Mouse (Mus musculus) layer of hippocampus, adult 2 months (tissue): Measurements from ENCODE around the gene Tango6. TPM values are rescaled to one million over a fixed set of nuclear protein-coding genes. Genes with fewer than 3 reads are reported as not detected.

ENCODE experiments used
- DNase-seq, 2 experiments: peaks; one replicate each; pipeline ENCODE4 v3.0.0; 2022; ENCODE audit warnings: low spot score in 2 of 2
- H3K27ac ChIP-seq: fragments of 200-600 bp; 2 replicates; pipeline ENCODE4 v1.8.1; 2022
- H3K4me3 ChIP-seq: fragments of 200-600 bp; 2 replicates; pipeline ENCODE4 v1.8.1; 2022; ENCODE audit warnings: mild to moderate bottlenecking
- CTCF ChIP-seq: fragments of 200-600 bp; conservative IDR thresholded peaks from 2 replicates; pipeline ENCODE4 v1.8.1; 2022; ENCODE audit warnings: antibody characterized with exemption, mild to moderate bottlenecking, moderate library complexity
- long read RNA-seq, 2 experiments: library from polyadenylated mRNA; stranded (forward); transcript quantifications; one replicate each; pipeline ENCODE4 v2.0.0; 2021; ENCODE audit warnings: borderline mapping rate in 2 of 2
- total RNA-seq, 2 experiments: library from RNA; stranded (reverse); gene quantifications; 2 replicates each; pipeline ENCODE4 v1.2.3; 2021

Tango6 gene
- 1 to 10 TPM; 6.7 to 6.9 TPM for total RNA-seq
- long read RNA-seq, experiment 1, full-length matches to known transcripts = 1 of 3 reads
- long read RNA-seq, experiment 1, partial matches to known transcripts = 2 of 3 reads
- long read RNA-seq, experiment 1, other reads (novel, unspliced or antisense) = 0 of 3 reads
- long read RNA-seq, experiment 2, full-length matches to known transcripts = 8 of 15 reads
- long read RNA-seq, experiment 2, partial matches to known transcripts = 4 of 15 reads
- long read RNA-seq, experiment 2, other reads (novel, unspliced or antisense) = 3 of 15 reads

DNA sequence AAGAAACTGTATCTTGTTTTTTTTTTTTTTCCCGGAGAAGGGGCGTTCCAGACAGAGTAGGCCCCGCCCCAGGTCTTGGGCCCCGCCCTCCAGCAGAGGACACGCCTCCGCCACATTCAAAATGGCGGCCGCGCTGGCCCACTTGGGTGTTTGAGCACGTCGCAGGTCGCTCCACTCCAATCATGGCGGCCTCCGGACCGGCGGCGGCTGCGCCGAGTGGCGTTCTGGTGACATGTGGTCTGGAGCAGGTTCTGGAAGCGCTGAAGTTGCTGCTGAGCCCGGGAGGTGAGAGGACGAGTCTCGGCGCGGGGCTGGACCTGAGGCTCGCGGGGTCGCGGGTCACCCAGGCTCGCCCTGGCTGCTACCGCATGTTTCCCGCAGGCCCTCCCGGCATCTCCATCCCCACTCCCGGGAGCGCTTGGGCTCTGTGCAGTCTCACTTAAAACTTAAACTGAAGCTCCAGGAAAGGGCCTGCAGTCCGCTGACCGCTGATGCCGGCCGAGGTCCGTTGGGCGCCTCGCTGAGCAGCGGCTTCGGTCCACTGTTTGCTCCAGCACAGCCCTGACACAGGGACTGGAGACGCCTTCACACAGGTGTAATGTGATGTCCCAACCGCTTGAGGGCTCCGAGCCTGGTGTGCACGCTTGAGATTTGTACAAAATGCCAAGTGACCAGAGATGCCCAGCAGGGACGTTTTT, at the start of gene Tango6:
TSS of gene Tango6 (plus strand) at position 98 of the 698 bp plus-strand sequence.
- DNase-seq = peak; percentile 91 to 93
- peak; percentile 88 for TF ChIP-seq CTCF
- Histone ChIP-seq H3K4me3 (peak within 1 kb of the TSS; percentile 93), H3K27ac (peak within 1 kb of the TSS; percentile 91)

DNA sequence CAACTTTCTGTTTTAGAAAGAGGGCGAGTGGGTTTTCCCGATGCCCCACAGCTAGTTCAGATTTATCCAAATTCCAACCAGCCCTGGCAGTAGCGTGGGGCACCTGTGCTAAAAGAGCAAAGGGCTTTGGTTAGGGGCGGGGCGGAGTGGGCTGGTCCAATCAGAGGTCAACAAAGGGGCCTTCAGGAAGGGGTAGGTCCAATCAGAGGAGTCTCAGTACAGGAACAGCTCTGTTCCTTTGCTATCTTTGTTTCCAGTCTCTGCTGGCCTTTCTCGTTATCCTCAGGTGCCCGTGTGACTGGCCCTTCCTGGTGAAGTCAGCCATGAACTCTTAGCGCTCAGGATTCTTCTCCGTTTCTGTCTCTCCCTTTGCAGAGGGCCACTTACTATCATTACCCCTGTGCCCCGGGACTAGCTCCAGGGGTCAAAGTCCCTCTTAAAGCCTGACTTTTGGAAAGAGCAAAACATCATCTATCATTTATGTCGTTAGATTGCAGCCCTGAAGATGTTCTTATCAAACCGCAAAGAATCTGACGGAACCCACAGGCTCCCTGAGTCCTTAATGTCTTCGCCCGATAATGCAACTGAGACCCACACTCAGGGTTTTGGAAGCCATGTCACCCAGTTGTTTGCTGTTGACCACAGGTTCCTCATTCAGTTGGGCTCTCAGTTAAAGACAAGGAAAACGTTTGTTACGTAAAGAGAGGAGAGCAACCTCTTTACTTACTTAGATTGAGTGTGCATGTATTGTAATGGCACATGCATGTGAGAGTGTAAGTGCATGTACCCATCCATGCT, 49.3 kb upstream of the Tango6 start:
- DNase-seq = no peak
- H3K4me3 ChIP-seq = no peak overlapping the region
- no peak overlapping the region for H3K27ac ChIP-seq
- TF ChIP-seq CTCF = no peak

DNA sequence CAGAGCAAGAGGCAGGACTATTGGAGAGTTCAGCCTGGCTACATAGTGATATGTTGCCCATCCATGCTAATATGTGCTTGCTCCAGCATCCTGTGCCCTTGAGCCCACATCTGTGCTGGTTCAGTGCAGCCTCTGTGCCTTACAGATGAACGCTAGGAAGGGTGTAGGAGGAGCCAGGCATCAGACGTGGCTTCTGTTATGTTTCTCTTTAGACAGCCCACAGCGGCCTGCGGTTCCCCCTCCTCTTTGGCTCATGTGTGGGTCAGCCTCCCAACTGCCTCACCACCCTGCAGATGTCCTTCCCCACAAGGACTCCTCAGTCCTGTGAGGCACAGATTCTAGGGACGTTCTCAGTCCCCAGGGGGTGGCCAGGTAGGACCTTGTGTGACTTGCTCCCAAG, 47.6 kb upstream of the Tango6 start:
- no peak for DNase-seq
- no peak overlapping the region for H3K4me3 ChIP-seq
- no peak overlapping the region for H3K27ac ChIP-seq
- no peak for TF ChIP-seq CTCF

DNA sequence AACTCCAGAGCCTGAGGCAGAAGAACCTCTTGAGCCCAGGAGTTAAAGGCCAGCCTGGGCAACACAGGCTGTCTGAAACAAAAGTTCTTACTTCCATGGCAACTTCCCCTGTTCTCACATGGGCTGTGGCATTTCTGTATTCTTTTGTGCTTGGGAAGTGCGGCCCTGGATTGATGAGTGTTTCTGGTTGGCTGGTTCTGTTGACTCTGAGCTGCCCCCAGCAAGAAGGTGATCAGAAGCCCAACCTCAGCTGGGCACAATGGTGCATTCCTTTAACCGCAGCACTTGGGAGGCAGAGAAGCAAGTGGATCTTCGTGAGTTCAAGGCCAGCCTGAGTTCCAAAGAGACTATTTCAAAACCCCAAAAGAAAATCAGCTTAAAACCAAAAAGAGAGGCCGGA, 45.4 kb upstream of the Tango6 start:
- Histone ChIP-seq H3K4me3 (no peak overlapping the region), H3K27ac (no peak overlapping the region)
- no peak for DNase-seq
- TF ChIP-seq CTCF = no peak

DNA sequence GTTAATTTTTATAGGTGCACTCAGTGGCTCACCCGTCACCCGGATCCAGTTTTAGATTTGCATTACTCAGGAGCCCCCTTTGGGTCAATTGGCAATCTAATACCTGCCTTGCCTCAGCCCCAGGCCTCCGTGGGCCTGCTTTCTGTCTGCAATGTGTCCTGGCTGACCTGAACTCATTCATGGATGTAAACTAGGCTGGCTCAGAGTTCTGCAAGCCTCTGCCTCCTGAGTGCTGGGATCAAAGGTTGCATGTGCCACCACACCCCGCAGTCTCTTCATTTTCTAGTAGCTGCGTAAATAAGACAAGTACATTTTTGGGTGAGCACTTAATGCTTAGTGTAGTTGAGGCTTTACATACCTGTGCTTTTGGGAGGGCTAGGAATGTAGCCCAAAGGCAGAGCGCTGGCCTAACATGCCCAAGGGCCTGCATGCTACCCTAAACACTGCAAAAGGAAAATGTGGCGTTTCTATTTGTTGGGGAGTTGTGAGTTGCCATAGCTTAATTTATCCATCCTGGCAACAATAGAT, 44.0 kb upstream of the Tango6 start:
- Histone ChIP-seq H3K27ac (no peak overlapping the region), H3K4me3 (no peak overlapping the region)
- no peak for TF ChIP-seq CTCF
- no peak for DNase-seq

DNA sequence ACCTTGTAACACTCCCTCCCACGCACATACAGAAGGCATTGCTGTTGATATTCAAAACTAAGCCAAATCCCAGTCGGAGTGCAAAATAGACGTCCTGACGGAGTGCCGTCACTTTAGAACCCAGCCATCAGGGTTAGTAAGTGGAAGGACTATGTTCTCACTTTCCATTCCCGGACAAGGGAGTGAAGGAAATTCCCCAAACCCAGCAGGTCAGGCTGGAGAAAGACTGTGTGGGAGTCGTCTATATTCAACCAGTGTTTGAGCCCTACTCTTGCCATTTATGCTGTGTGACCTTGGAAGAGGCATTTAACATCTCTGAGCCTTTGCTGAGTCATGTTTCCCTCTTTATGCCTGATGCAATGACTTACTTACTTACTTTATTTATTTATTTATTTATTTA, 42.7 kb upstream of the Tango6 start:
- TF ChIP-seq CTCF = no peak
- H3K4me3 ChIP-seq = no peak overlapping the region
- no peak for DNase-seq
- no peak overlapping the region for H3K27ac ChIP-seq

DNA sequence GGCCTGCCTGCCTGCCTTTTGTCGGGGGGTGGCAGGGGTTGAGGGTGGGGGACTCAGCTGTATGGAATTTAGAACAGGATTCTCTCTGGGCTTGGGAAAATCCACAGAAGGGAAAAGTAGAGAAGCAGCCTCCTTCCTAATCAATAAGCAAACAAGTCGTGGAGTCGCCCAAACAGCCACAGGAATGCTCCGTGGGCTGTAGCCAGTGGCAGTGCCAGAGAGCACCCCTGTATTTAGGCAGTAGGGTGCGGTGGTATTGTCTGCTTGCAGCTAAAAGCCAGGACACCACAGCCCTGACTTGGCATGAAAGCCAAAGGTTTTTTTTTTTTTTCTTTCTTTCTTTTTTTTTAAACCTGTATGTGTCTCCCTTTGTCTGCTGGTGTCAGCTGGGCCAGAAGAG, 41.9 kb upstream of the Tango6 start:
- Histone ChIP-seq H3K27ac (no peak overlapping the region), H3K4me3 (no peak overlapping the region)
- no peak for TF ChIP-seq CTCF
- DNase-seq = no peak

DNA sequence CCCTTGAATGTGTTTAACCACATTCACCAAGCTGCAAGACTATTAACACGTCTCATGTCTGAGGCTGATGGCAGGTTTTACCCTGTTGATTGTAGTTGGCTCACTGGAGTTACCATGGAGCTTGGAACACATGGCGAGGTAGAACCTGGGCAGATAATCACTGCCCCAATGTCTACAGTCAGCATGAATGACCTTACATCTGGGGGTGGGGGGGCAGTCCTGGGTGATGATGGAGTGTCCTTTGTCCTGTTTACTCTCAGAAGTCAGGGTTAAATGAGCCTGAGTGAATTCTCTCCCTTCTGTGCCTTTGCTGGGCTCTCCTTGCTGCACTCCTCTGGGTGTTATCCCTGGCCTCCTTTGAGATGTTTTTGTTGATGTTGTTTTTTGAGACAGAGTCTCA, 40.7 kb upstream of the Tango6 start:
- no peak for DNase-seq
- no peak overlapping the region for H3K4me3 ChIP-seq
- no peak overlapping the region for H3K27ac ChIP-seq
- TF ChIP-seq CTCF = no peak

DNA sequence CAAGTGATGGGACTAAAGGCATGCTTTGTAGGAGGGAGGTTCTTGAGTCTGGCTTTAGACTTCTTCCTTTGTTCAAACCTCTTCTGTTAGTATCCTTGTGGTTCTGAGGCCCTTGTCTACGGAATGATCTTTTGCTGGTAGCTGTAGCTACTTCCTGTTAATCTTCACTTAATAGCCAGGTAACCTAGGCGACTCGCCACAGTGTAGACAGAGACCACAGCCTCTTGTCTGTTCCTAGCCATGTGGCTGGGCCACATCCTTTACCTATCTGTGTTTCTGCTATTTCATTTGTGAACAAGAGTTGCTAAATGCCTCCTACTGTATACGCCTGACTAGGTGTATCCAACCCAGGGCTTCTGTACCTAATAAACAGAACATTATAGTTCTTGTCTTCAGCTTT, 39.8 kb upstream of the Tango6 start:
- DNase-seq = no peak
- no peak overlapping the region for H3K27ac ChIP-seq
- H3K4me3 ChIP-seq = no peak overlapping the region
- no peak for TF ChIP-seq CTCF

DNA sequence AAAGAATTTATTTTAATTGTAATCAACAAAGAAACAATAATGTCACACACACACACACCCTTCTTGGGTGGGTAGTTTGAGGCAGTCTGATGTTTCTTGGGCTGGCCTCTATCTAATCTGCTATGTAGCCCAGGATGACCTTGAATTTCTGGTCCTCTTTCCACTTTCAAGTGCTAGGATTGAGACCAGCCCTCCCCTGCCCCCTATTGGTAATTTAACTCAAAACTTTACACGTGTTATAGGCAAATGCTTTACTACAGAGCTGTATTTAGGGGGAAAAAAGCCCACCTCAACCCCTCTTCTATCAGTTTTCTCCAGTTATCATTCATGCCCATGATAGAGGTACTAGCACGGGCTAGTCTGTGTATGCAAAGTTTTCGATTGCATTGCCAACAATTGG, 37.9 kb upstream of the Tango6 start:
- DNase-seq = no peak
- no peak overlapping the region for H3K27ac ChIP-seq
- peak; percentile 43 for TF ChIP-seq CTCF
- H3K4me3 ChIP-seq = no peak overlapping the region

DNA sequence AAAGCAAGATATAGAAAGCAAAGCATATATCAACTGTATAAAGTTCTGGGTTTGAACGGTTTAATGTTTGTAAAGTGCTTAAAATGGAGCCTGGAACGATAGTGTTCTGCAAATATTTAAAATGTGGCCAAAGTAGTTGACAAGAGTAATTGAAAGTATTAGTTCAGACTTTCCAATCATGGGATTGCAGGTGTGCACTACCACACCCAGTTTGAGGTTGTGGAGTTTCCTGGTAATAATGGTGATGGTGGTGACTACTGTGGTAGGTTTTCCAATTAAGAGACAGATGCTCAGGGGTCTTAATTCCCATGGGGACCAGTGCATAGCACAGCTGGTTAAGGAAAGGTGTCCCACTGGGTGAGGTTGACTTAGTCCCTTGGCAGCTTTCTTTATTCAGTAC, 36.7 kb upstream of the Tango6 start:
- H3K4me3 ChIP-seq = no peak overlapping the region
- TF ChIP-seq CTCF = no peak
- no peak overlapping the region for H3K27ac ChIP-seq
- no peak for DNase-seq

DNA sequence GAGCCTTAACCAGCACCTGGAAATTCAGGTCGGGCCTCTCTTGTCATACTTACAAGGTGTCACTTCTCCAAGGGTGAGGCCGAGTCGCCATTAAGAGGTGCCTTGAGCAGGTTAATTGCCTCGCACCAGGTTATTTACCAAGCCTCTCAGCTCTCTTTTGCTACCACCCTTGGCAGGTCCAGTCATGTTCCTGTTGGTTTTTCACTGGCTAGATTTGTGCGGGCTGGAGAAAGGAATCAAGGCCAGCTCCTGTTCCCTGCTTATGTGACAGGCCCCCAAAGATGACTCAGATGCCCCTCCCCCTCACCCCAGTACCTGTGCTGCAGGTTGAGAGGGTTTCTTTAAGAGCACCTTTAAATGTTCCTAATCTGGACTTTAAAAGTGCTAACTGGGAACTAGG, 36.1 kb upstream of the Tango6 start:
- Histone ChIP-seq H3K27ac (no peak overlapping the region), H3K4me3 (no peak overlapping the region)
- no peak for TF ChIP-seq CTCF
- DNase-seq = no peak

DNA sequence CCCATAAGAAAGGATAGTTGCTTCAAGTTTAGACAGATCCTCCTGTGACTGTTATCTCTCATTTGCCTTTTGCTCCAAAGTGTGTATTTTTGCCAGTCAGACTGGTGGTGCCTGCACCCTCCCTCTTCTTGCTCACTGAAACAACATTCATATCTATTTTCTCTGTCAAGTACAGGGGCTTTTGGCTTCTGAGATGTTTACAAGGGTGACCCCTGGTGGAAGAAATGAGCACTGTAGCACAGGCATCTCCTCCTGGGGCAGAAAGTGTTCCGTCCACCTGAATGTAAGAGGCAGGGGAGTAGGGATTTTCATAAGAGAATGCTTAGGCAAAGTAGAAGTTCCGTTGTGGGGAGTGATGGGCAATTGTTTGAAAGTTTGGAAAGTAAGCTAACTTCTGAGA, 35.5 kb upstream of the Tango6 start:
- no peak overlapping the region for H3K27ac ChIP-seq

More for the DNA sequence above, 35.5 kb upstream of the Tango6 start:
- H3K4me3 ChIP-seq = no peak overlapping the region
- peak; percentile 97 for TF ChIP-seq CTCF
- peak; percentile 80 to 90 for DNase-seq
